Mouse (Mus musculus) embryonic fibroblast, embryonic 13.5 days (primary cell): ENCODE measurements around the gene Adap1. TPM values are rescaled to one million over a fixed set of nuclear protein-coding genes. Genes with fewer than 3 reads are reported as not detected.

Experiments
- H3K27ac ChIP-seq: 2 replicates; pipeline ENCODE4 v1.5.1; 2012; ENCODE audit warnings: low read length, control low read depth, inconsistent platforms; ENCODE audit not compliant: insufficient read depth
- H3K4me1 ChIP-seq: 2 replicates; pipeline ENCODE4 v1.6.1; 2011; ENCODE audit warnings: low read length; ENCODE audit not compliant: control insufficient read depth, insufficient read depth
- H3K4me3 ChIP-seq: 2 replicates; pipeline ENCODE4 v1.5.1; 2011; ENCODE audit warnings: mild to moderate bottlenecking, control low read depth, low read length; ENCODE audit not compliant: insufficient read depth
- CTCF ChIP-seq: IDR thresholded peaks from 2 replicates; pipeline ENCODE4 v1.5.1; 2011; ENCODE audit warnings: mild to moderate bottlenecking, control low read depth, low read length, moderate library complexity, borderline replicate concordance; ENCODE audit not compliant: insufficient read depth
- POLR2A ChIP-seq: IDR thresholded peaks from 2 replicates; pipeline ENCODE4 v1.6.1; 2011; ENCODE audit warnings: low read depth, mild to moderate bottlenecking, control low read depth, low read length, moderate library complexity
- polyA plus RNA-seq: library from polyadenylated mRNA; stranded (reverse); fragments of >200 nt; gene quantifications from 2 replicates; pipeline ENCODE4 v1.2.4, GENCODE M21; 2011; ENCODE audit warnings: low read depth; ENCODE audit not compliant: missing spikeins, insufficient read length

Gene Adap1
- polyA plus RNA-seq, 1 experiment, result 0.54 TPM

GRCm38 (mm10) chr5:139324691-139325394 is 579 bp downstream of the Adap1 start:
- H3K27ac ChIP-seq, result no peak overlapping the region

GRCm38 (mm10) chr5:139324045-139324491 is 1.4 kb downstream of the Adap1 start:
- no peaks in the 10 kb centered on the region for H3K4me1 ChIP-seq
- H3K4me3 ChIP-seq, result no peak overlapping the region
- no peak for TF ChIP-seq POLR2A
- no peak for TF ChIP-seq CTCF
- no peak overlapping the region for H3K27ac ChIP-seq

More at GRCm38 (mm10) chr5:139324691-139325394, 579 bp downstream of the Adap1 start:
- TF ChIP-seq CTCF (no peak), POLR2A (no peak)
- H3K4me1 ChIP-seq, result no peaks in the 10 kb centered on the region
- H3K4me3 ChIP-seq, result peak overlapping the region; percentile 25; the same call in 1 of the 2 replicates

GRCm38 (mm10) chr5:139323260-139323924 is 2.0 kb downstream of the Adap1 start:
- H3K27ac ChIP-seq, result no peak overlapping the region
- TF ChIP-seq POLR2A (no peak), CTCF (no peak)
- H3K4me3 ChIP-seq, result no peak overlapping the region
- no peaks in the 10 kb centered on the region for H3K4me1 ChIP-seq

DNA sequence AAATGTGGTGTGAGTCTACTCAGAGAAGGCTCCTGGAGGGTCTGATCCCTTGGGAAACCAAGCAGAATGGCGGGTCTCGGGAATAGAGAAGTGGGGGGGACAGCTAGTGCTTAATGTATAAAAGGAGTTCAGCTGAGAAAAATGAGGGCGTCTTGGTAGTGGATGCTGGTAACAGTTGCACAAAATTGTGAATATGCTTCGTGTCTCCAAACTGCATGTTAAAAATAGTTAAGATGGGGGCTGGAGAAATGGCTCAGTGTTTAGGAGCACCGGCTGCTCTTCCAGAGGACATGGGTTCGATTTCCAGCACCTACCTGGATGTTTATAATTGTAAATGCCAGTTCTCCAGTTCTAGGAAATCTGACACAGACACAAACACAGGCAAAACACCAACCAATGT is 4.1 kb downstream of the Adap1 start:
- no peaks in the 10 kb centered on the region for H3K4me1 ChIP-seq
- TF ChIP-seq CTCF (no peak), POLR2A (no peak)
- no peak overlapping the region for H3K27ac ChIP-seq
- no peak overlapping the region for H3K4me3 ChIP-seq

DNA sequence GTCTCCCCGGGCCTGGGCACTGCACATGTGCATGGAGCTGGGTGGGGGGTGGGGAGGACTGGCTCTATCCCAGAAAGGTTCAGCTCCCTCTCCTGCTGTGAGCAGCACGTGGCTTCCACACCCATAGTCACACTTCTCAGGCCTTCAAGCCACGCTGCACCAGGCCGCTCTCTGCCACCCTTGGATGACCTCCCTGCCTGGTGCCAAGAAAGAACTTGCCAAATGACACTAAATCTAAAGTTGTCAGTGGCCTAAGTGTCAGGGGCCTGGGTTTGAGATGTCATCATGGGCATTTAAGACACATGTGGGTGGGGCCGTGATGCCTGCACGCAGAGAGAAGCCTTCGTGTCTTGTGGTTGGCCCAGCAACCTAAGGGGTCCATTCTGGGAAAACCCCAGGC is 5.0 kb downstream of the Adap1 start:
- Histone ChIP-seq H3K4me3 (no peak overlapping the region), H3K4me1 (no peaks in the 10 kb centered on the region)
- TF ChIP-seq CTCF (no peak), POLR2A (no peak)

DNA sequence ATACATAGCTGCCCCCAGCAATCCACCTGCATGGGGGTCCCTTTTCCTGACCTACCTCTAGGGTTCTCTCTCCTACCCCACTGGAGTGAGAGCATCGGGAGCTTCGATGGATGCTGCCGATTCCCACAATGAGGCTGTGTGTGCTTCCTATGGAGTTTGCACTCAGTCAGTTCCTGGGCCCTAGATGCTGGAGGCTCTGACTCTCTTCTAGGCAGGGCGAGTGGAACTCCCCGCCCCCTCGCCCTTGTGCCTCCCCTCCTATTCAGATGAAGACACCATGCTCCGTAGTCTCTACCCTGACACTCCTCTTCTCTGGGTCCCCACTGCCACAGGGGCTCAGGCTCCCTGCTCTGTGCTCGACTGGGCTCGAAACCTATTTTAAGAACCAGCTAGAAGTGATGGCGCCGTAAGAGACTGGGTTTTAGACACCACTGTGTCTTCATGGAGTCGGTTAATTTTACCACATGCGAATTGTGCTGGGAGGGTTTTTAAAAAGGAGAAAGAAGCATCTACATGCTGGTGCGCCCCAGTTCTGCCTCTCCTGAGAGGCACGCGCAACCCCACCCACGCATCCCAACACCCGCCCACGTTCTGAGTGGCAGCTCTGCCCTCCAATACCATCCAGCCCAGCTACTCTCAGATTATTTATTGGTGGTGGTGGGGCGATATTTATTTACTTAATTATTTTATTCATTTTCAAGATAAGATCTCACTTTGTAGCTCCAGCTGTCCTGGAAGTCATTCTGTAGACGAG is 7.5 kb downstream of the Adap1 start:
- no peaks in the 10 kb centered on the region for H3K4me1 ChIP-seq
- TF ChIP-seq POLR2A (no peak), CTCF (no peak)
- no peak overlapping the region for H3K4me3 ChIP-seq
- no peak overlapping the region for H3K27ac ChIP-seq

More for the DNA sequence above, 5.0 kb downstream of the Adap1 start:
- H3K27ac ChIP-seq, result no peak overlapping the region

- Histone ChIP-seq H3K4me1 (no peaks in the 10 kb centered on the region), H3K27ac (no peak overlapping the region), H3K4me3 (no peak overlapping the region)
- TF ChIP-seq CTCF (no peak), POLR2A (no peak)
Observed at GRCm38 (mm10) chr5:139316982-139317675, 8.3 kb downstream of the Adap1 start.

GRCm38 (mm10) chr5:139314941-139315642 is 10.3 kb downstream of the Adap1 start:
- H3K27ac ChIP-seq, result no peak overlapping the region
- TF ChIP-seq POLR2A (no peak), CTCF (no peak)
- H3K4me1 ChIP-seq, result no peaks in the 10 kb centered on the region
- no peak overlapping the region for H3K4me3 ChIP-seq

DNA sequence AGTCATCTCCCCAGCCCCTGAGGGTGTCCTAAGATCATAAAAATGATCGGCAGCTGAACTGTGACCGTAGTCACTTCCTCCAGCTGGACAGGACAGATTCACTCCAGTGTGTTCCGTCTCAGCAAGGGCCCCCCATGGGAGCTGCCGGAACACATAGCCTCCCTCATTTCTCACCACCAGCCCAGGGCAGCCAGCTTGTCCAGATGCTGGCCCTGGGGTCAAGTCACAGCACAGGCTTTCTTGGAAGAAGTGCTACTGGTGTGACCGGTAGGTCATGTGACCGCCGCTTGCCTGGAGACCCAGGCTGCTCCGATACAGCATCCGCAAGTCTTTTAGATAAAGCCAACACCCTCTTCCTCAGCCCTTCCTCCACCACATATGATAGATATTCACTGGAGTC is 11.9 kb downstream of the Adap1 start:
- Histone ChIP-seq H3K27ac (no peak overlapping the region), H3K4me1 (no peaks in the 10 kb centered on the region), H3K4me3 (no peak overlapping the region)
- TF ChIP-seq CTCF (no peak), POLR2A (no peak)
